Mouse (Mus musculus): ENCODE data around the gene Rpl23.
"Not testable (repeated sequence)": the region's sequence is repeated elsewhere in the genome, so short reads cannot be mapped to it uniquely, and the experiment has no call there.

Gene Rpl23

DNA sequence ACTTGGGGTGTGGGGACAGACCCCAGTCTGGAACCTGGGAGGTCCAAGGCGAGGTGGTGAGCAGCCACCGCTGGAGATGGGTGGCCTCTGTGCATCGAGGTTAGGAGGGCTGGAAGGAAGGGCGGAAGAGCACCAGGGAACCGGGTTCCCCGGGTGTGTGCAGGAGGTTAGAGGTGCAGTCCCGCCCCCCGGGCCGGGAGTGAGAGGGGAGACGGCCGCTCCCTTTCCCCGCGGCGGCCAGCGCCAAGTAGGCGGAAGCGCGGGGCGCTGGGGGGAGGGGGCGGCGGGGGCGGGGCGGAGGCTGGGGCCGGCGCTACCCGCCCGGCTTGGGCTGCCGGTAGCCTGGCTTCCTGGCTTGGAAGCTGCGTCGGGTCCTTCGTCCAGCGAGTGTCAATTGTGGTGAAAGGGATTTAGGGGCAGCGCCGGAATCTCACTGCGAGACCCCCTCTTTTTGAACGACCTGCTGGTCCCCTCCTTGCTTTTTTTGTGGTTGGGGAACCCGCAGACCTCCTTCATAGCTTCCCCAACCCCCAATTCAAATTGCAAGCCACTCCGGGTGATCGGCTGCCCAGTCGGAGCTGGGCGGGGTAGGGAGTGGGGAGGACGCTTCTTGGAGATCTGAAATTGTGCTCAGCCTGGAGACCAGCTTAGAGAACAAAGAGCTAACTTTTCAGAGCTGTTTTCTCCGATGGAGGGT, 17.9 kb upstream of the Rpl23 start:
- in situ Hi-C loops (cut with MboI) = loop anchor here (5.0 kb wide), 2 partner anchors 82 to 187 kb away; partner anchors contain the start of genes Fbxo47 and Plxdc1

- in situ Hi-C loops (cut with MboI) = loop anchor here (5.0 kb wide), 2 partner anchors 83 to 188 kb away; partner anchors contain the start of genes Fbxo47 and Plxdc1
Observed at GRCm38 (mm10) chr11:97799146-97799993, 17.1 kb upstream of the Rpl23 start.

DNA sequence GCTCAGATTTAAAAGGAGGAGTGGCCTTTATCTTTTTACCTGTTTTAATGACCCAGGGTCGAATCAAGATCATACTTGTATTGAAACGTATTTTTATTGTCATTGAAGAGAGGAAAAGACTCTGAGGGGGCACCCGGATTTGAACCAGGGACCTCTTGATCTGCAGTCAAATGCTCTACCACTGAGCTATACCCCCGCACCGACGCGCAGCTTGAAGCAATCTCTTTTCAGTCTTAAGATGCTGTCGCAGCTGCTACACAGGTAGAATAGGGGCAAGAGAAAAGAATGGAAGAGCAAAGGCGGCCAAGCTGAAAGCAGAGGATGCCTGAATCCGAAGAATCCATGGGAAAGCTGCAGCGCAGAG, 16.5 kb upstream of the Rpl23 start, which contains the start of gene Lasp1:
Lasp1 (plus strand) TSS at position 219 of the 364 bp plus-strand sequence.
- in situ Hi-C loops (cut with MboI) = loop anchor here (5.0 kb wide), 2 partner anchors 84 to 189 kb away; partner anchors contain the start of genes Fbxo47 and Plxdc1

GRCm38 (mm10) chr11:97798083-97798435, 15.8 kb upstream of the Rpl23 start:
- in situ Hi-C loops (cut with MboI) = loop anchor here (5.0 kb wide), 2 partner anchors 84 to 189 kb away; partner anchors contain the start of genes Fbxo47 and Plxdc1

GRCm38 (mm10) chr11:97797369-97798082, 15.3 kb upstream of the Rpl23 start:
- in situ Hi-C loops (cut with MboI) = loop anchor here (5.0 kb wide), 2 partner anchors 85 to 190 kb away; partner anchors contain the start of genes Fbxo47 and Plxdc1

- in situ Hi-C loops (cut with MboI) = loop anchor here (5.0 kb wide), 2 partner anchors 85 to 190 kb away; partner anchors contain the start of genes Fbxo47 and Plxdc1
Observed at GRCm38 (mm10) chr11:97796910-97797309, 14.7 kb upstream of the Rpl23 start.

DNA sequence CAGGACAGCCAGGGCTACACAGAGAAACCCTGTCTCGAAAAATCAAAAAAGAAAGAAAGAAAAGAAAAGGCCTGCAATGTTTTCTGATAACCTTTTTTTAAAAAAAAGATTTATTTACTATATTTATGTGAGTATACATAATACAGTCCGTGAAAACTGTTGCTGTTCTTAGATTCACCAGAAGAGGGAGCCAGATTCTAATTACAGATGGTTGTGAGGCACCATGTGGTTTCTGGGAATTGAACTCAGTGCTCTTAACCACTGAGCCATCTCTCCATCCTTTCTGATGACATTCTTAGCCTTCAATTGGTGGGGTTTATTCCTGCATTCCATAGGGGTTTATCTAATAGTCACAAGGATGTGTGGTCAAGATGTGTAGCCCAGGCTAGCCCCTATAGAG, 10.9 kb upstream of the Rpl23 start:
- in situ Hi-C loops (cut with MboI) = no loop called here

- in situ Hi-C loops (cut with MboI) = not testable (repeated sequence)
Observed at GRCm38 (mm10) chr11:97790778-97791438, 8.7 kb upstream of the Rpl23 start.

DNA sequence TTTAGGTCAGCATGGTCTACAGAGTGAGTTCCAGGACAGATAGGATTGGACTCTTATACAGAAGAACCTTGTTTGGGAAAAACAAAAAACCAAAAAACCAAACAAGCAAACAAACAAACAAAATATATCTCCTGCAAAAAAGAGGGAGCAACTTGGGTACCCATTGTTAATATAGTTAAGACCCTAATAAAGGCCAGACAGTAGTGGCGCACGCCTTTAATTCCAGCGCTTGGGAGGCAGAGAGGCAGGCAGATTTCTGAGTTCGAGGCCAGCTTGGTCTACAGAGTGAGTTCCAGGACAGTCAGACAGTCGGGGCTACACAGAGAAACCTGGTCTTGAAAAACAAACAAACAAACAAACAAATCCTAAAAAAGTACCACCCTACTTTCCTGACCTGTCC, 7.5 kb upstream of the Rpl23 start:
- in situ Hi-C loops (cut with MboI) = no loop called here

DNA sequence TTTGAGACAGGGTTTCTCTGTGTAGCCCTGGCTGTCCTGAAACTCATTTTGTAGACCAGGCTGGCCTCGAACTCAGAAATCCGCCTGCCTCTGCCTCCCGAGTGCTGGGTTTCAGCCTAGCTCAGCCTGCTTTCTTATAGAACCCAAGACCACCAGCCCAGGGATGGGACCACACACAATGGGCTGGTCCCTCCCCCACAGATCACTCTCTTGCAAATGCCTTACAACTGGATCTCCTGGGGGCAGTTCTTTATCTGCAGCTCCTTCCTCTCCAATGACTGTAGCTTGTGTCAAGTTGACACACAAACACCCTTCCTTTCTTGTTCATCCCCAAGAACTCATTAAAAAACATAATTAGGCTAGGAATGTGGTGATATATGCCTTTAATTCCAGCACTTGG, 5.7 kb upstream of the Rpl23 start:
- in situ Hi-C loops (cut with MboI) = no loop called here

DNA sequence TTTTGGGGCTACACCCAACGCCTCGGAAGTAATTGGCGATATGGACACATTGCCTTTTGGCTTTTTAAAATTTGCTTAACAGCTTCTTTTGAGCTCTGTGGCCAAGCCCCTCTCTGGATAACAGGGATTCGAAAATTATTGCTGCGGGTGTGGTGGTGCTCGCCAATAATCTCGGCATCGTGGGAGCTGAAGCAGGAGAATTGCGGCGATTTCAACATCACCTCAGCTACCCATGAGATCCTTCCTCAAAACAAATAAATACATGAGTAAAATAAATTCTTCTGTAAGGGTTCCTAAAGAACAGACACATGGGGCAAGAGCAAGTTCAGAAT, 293 bp upstream of the Rpl23 start:
- in situ Hi-C loops (cut with MboI) = no loop called here

DNA sequence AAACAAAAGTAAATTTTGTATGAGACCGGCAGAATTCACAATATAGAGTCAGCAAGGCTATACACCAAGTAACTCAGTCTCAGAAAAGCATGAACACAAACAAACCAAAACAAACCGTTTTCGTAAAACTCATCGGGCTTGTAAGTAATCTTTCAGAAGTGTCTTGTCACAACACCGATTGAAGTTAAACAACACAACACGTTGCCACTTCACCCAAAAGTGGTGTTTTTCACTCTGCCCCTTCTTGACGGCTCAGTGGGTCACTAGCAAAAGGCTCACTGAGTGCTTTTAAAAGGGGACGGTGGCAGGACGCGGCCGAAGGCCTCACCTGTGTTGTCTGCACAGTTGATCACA, 782 bp downstream of the Rpl23 start:
- in situ Hi-C loops (cut with MboI) = no loop called here

GRCm38 (mm10) chr11:97779968-97780701, 2.1 kb downstream of the Rpl23 start:
- in situ Hi-C loops (cut with MboI) = no loop called here

- in situ Hi-C loops (cut with MboI) = no loop called here
Observed at GRCm38 (mm10) chr11:97778918-97779317, 3.3 kb downstream of the Rpl23 start.

- in situ Hi-C loops (cut with MboI) = no loop called here
Observed at GRCm38 (mm10) chr11:97777129-97777529, 5.1 kb downstream of the Rpl23 start.

- in situ Hi-C loops (cut with MboI) = no loop called here
Observed at GRCm38 (mm10) chr11:97776497-97777128, 5.6 kb downstream of the Rpl23 start.

- in situ Hi-C loops (cut with MboI) = no loop called here
Observed at GRCm38 (mm10) chr11:97775808-97776496, 6.3 kb downstream of the Rpl23 start, which contains the start of gene 1700001P01Rik. TSS of gene 1700001P01Rik (minus strand) at chr11:97775918.

- in situ Hi-C loops (cut with MboI) = no loop called here
Observed at GRCm38 (mm10) chr11:97775186-97775585, 7.1 kb downstream of the Rpl23 start.

DNA sequence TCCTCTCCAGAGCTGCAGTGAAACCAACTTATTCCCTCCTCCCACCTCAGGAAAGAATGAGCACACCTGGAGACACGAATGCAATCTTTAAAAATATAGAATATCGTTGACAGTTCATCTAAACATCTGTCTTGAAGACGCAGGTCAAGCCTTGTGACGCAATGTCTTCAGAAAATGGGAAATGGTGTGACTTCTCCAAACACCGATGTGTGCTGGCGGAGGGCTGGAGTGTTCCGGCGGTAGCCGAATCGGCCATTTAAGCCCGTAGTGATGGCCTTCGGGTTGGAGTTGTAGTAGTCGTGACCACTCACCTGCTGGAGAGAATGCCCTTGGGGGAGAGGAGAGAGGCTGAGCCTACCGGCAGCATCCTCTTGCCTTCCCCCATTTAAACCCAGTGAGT, 10.8 kb downstream of the Rpl23 start:
- in situ Hi-C loops (cut with MboI) = no loop called here

GRCm38 (mm10) chr11:97769704-97770103, 12.5 kb downstream of the Rpl23 start:
- in situ Hi-C loops (cut with MboI) = no loop called here
